Mouse (Mus musculus) CH12.LX (cell line): Measurements from ENCODE around the gene Krt39.

Source experiments
- E2F4 ChIP-seq: IDR thresholded peaks from 2 replicates; pipeline ENCODE4 v1.6.1; 2011; ENCODE audit warnings: low read depth, low read length, improper control_type of control experiment; ENCODE audit not compliant: insufficient replicate concordance
- NRF1 ChIP-seq: IDR thresholded peaks from 2 replicates; pipeline ENCODE4 v1.6.1; 2014; ENCODE audit warnings: low read depth, mild to moderate bottlenecking, inconsistent platforms, low read length, improper control_type of control experiment, moderate library complexity
- POLR2A ChIP-seq: IDR thresholded peaks from 2 replicates; pipeline ENCODE4 v1.6.1; 2011; ENCODE audit warnings: low read depth, mild to moderate bottlenecking, improper control_type of control experiment, low read length
- ZNF384 ChIP-seq: IDR thresholded peaks from 2 replicates; pipeline ENCODE4 v1.6.1; 2012; ENCODE audit warnings: low read depth, low read length, improper control_type of control experiment, inconsistent platforms

DNA sequence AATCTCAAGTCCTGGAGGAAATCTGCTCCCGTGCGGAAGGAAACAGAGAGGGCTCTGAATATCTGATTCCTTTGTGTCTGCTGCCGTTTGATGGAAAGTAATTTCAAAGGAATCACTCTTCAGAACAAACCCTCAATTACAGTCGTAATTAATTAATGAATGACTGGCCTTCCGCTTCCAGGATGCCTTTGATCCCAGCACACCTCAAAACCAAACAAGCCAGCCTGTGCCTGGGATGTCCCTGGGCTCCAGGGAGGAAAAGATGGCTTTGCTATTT is 27.6 kb downstream of the Krt39 start:
- TF ChIP-seq ZNF384 (no peak), NRF1 (no peak), E2F4 (no peak), POLR2A (no peak)
